Mouse (Mus musculus) heart, adult 2 months (tissue): ENCODE results near the gene Dhx30.

Source experiments
- CTCF ChIP-seq: fragments of 200-600 bp; IDR thresholded peaks from 2 replicates; pipeline ENCODE4 v1.8.1; 2022; ENCODE audit warnings: antibody characterized with exemption, mild to moderate bottlenecking, moderate library complexity
- POLR2A ChIP-seq: fragments of 200-500 bp; IDR thresholded peaks from 2 replicates; pipeline ENCODE4 v1.6.1; 2011; ENCODE audit warnings: mild to moderate bottlenecking, low read depth, low read length, control low read depth; ENCODE audit not compliant: insufficient read depth

GRCm38 (mm10) chr9:110045763-110046377 is 71.8 kb downstream of the Dhx30 start:
- no peak for TF ChIP-seq CTCF
- no peak for TF ChIP-seq POLR2A
